Mouse (Mus musculus): Measurements from ENCODE around the gene Retreg1. TPM values are rescaled to one million over a fixed set of nuclear protein-coding genes. Genes with fewer than 3 reads are reported as not detected.
A peak's percentile ranks its signal among the peaks of the same experiment; 100 is the strongest.

The Retreg1 gene
- polyA plus RNA-seq, 1 experiment = 15.5 TPM

- 58% methylated on average over 6 of the region's 6 CpGs for WGBS
- TF ChIP-seq CTCF (IDR thresholded peaks at IDR 0.05; ENCODE audit: insufficient read depth, low read length) = no peak
Measured at GRCm38 (mm10) chr15:25886581-25887011, 43.6 kb downstream of the Retreg1 start.

GRCm38 (mm10) chr15:25889927-25890326, 46.9 kb downstream of the Retreg1 start:
- 78% methylated on average over 5 of the region's 5 CpGs for WGBS
- TF ChIP-seq POLR2A (IDR thresholded peaks at IDR 0.05; ENCODE audit: borderline replicate concordance, extremely low read depth, low read depth, low read length) (no peak), CTCF (IDR thresholded peaks at IDR 0.05; ENCODE audit: insufficient read depth, low read length) (no peak)
- H3K4me1 ChIP-seq (ENCODE audit: control insufficient read depth, insufficient read depth, low read length) = no peaks in the 10 kb centered on the region; the same call in 1 of the 2 replicates
- H3K4me3 ChIP-seq (replicated peaks; ENCODE audit: extremely low read depth, low read depth, low read length) = no peak overlapping the region
- DNase-seq = no peak

More at GRCm38 (mm10) chr15:25886581-25887011, 43.6 kb downstream of the Retreg1 start:
- DNase-seq = peak; percentile 46
- H3K4me3 ChIP-seq (replicated peaks; ENCODE audit: extremely low read depth, low read depth, low read length) = no peak overlapping the region
- no peaks in the 10 kb centered on the region; the same call in 1 of the 2 replicates for H3K4me1 ChIP-seq (ENCODE audit: control insufficient read depth, insufficient read depth, low read length)

GRCm38 (mm10) chr15:25891556-25891955, 48.6 kb downstream of the Retreg1 start:
- no peak for DNase-seq
- Histone ChIP-seq H3K4me3 (replicated peaks; ENCODE audit: extremely low read depth, low read depth, low read length) (no peak overlapping the region), H3K4me1 (ENCODE audit: control insufficient read depth, insufficient read depth, low read length) (no peaks in the 10 kb centered on the region; the same call in 1 of the 2 replicates)
- 78% methylated on average over 11 of the region's 11 CpGs for WGBS
- TF ChIP-seq CTCF (IDR thresholded peaks at IDR 0.05; ENCODE audit: insufficient read depth, low read length) = no peak

- 55% methylated on average over 2 of the region's 2 CpGs for WGBS
- Histone ChIP-seq H3K4me3 (replicated peaks; ENCODE audit: extremely low read depth, low read depth, low read length) (no peak overlapping the region), H3K4me1 (ENCODE audit: control insufficient read depth, insufficient read depth, low read length) (no peaks in the 10 kb centered on the region; the same call in 1 of the 2 replicates)
- no peak for DNase-seq
- TF ChIP-seq CTCF (IDR thresholded peaks at IDR 0.05; ENCODE audit: insufficient read depth, low read length) (no peak), POLR2A (IDR thresholded peaks at IDR 0.05; ENCODE audit: borderline replicate concordance, extremely low read depth, low read depth, low read length) (no peak)
Measured at GRCm38 (mm10) chr15:25893327-25893726, 50.3 kb downstream of the Retreg1 start.

- TF ChIP-seq POLR2A (IDR thresholded peaks at IDR 0.05; ENCODE audit: borderline replicate concordance, extremely low read depth, low read depth, low read length) (no peak), CTCF (IDR thresholded peaks at IDR 0.05; ENCODE audit: insufficient read depth, low read length) (no peak)
- H3K4me1 ChIP-seq (ENCODE audit: control insufficient read depth, insufficient read depth, low read length) = no peaks in the 10 kb centered on the region; the same call in 1 of the 2 replicates
- no peak overlapping the region for H3K4me3 ChIP-seq (replicated peaks; ENCODE audit: extremely low read depth, low read depth, low read length)
- no peak for DNase-seq
- 63% methylated on average over 4 of the region's 4 CpGs for WGBS
Measured at GRCm38 (mm10) chr15:25896783-25897182, 53.8 kb downstream of the Retreg1 start.

GRCm38 (mm10) chr15:25897617-25898016, 54.6 kb downstream of the Retreg1 start:
- Histone ChIP-seq H3K4me1 (ENCODE audit: control insufficient read depth, insufficient read depth, low read length) (no peaks in the 10 kb centered on the region; the same call in 1 of the 2 replicates), H3K4me3 (replicated peaks; ENCODE audit: extremely low read depth, low read depth, low read length) (no peak overlapping the region)
- TF ChIP-seq CTCF (IDR thresholded peaks at IDR 0.05; ENCODE audit: insufficient read depth, low read length) = no peak
- no peak for TF ChIP-seq POLR2A (IDR thresholded peaks at IDR 0.05; ENCODE audit: borderline replicate concordance, extremely low read depth, low read depth, low read length)
- DNase-seq = no peak
- 53% methylated on average over 12 of the region's 12 CpGs for WGBS

GRCm38 (mm10) chr15:25899021-25899420, 56.0 kb downstream of the Retreg1 start:
- 80% methylated on average over 5 of the region's 5 CpGs for WGBS
- no peak overlapping the region for H3K4me3 ChIP-seq (replicated peaks; ENCODE audit: extremely low read depth, low read depth, low read length)
- no peaks in the 10 kb centered on the region; the same call in 1 of the 2 replicates for H3K4me1 ChIP-seq (ENCODE audit: control insufficient read depth, insufficient read depth, low read length)
- no peak for DNase-seq
- TF ChIP-seq POLR2A (IDR thresholded peaks at IDR 0.05; ENCODE audit: borderline replicate concordance, extremely low read depth, low read depth, low read length) (no peak), CTCF (IDR thresholded peaks at IDR 0.05; ENCODE audit: insufficient read depth, low read length) (no peak)

GRCm38 (mm10) chr15:25900540-25900939, 57.6 kb downstream of the Retreg1 start:
- peak; percentile 74 for DNase-seq
- 6% methylated on average over 7 of the region's 7 CpGs for WGBS
- H3K4me1 ChIP-seq (ENCODE audit: control insufficient read depth, insufficient read depth, low read length) = no peaks in the 10 kb centered on the region; the same call in 1 of the 2 replicates
- H3K4me3 ChIP-seq (replicated peaks; ENCODE audit: extremely low read depth, low read depth, low read length) = no peak overlapping the region
- TF ChIP-seq POLR2A (IDR thresholded peaks at IDR 0.05; ENCODE audit: borderline replicate concordance, extremely low read depth, low read depth, low read length) (no peak), CTCF (IDR thresholded peaks at IDR 0.05; ENCODE audit: insufficient read depth, low read length) (peak; percentile 77)

GRCm38 (mm10) chr15:25902931-25903615, 60.1 kb downstream of the Retreg1 start:
- WGBS = 85% methylated on average over 15 of the region's 15 CpGs
- no peak overlapping the region for H3K4me3 ChIP-seq (replicated peaks; ENCODE audit: extremely low read depth, low read depth, low read length)
- TF ChIP-seq POLR2A (IDR thresholded peaks at IDR 0.05; ENCODE audit: borderline replicate concordance, extremely low read depth, low read depth, low read length) (no peak), CTCF (IDR thresholded peaks at IDR 0.05; ENCODE audit: insufficient read depth, low read length) (no peak)
- no peaks in the 10 kb centered on the region for H3K4me1 ChIP-seq (ENCODE audit: control insufficient read depth, insufficient read depth, low read length)
- no peak for DNase-seq

GRCm38 (mm10) chr15:25904435-25905021, 61.5 kb downstream of the Retreg1 start:
- 65% methylated on average over 14 of the region's 14 CpGs for WGBS
- no peak for DNase-seq
- Histone ChIP-seq H3K4me3 (replicated peaks; ENCODE audit: extremely low read depth, low read depth, low read length) (no peak overlapping the region), H3K4me1 (ENCODE audit: control insufficient read depth, insufficient read depth, low read length) (no peaks in the 10 kb centered on the region)
- no peak for TF ChIP-seq CTCF (IDR thresholded peaks at IDR 0.05; ENCODE audit: insufficient read depth, low read length)
- TF ChIP-seq POLR2A (IDR thresholded peaks at IDR 0.05; ENCODE audit: borderline replicate concordance, extremely low read depth, low read depth, low read length) = no peak
